Mouse (Mus musculus): ENCODE results near the gene Tcf20. TPM values are rescaled to one million over a fixed set of nuclear protein-coding genes. Genes with fewer than 3 reads are reported as not detected.

Tcf20 gene
- 19.1 and 19.9 TPM in 2 replicates for polyA plus RNA-seq (2012; rRNA removed)

GRCm38 (mm10) chr15:82987732-82988112 lies at the start of gene Tcf20:
Gene Tcf20, minus strand, starts transcription at chr15:82987872.
- DNase-seq (ENCODE audit: low read depth): no peak

DNA sequence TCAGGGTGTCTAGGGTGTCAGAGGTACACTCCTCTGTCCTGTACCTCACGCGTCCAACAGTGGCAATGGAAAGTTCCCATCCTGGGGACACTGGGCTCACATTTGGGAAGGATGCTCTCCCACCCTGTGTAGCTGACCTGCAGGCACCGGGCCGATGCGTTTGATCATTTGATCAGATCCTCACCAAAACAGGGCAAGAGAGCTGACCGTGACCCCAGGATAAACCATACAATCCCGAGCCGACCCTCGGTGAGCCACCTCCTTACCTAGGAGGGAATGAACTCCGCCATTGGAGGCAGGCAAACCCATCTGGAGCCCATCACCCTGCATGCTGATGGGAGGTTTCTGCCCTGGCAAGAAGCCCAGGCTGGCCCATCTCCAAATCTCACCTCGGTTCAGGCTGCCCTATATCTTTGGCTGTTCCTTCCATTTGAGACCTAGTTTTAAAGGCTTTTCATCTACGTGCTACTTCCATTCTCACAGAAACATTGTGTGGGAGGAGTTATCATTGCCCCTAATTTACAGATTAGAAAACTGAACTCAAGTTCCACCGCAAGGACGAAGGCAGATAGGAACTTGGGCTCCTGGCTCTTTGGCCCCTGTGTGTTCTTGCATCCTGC lies 49.3 kb upstream of the Tcf20 start:
- no peak for DNase-seq (ENCODE audit: low read depth)

GRCm38 (mm10) chr15:83036089-83036488 lies 48.4 kb upstream of the Tcf20 start:
- no peak for DNase-seq (ENCODE audit: low read depth)

GRCm38 (mm10) chr15:83034275-83034977 lies 46.8 kb upstream of the Tcf20 start:
- DNase-seq (ENCODE audit: low read depth): no peak

DNA sequence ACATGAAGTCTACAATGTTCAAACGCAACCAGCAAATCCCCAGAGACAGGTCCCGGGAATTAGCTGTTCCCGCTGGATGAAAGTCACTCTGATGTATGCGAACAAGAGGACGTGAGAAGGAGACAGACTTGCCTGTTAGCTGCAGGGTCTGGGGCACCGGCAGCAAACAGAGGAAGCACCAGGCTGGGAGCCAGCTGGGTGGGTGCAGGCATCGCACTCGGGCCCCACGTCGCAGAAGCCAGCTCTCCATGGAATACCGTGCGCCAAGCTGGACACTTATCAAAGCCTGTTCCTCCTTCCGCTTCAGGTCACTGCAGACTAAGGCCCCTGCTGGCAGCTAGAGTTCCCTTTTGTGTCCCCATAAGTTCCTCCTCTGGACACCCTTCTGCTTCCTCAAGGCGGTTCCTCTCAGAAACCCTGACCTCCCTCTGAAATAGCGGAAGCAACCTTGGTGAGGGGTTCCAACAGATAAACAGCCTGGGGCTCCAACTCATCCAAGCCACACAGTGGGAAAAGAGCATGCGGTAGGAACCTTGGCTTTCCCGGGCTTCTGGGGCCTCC lies 45.4 kb upstream of the Tcf20 start, which contains the start of gene Nfam1:
TSS of gene Nfam1 (minus strand) at position 326 of the 561 bp plus-strand sequence.
- DNase-seq (ENCODE audit: low read depth): no peak

GRCm38 (mm10) chr15:83030884-83031283 lies 43.2 kb upstream of the Tcf20 start:
- no peak for DNase-seq (ENCODE audit: low read depth)

GRCm38 (mm10) chr15:83029725-83030718 lies 42.4 kb upstream of the Tcf20 start:
- no peak for DNase-seq (ENCODE audit: low read depth)

GRCm38 (mm10) chr15:83026129-83026528 lies 38.5 kb upstream of the Tcf20 start:
- DNase-seq (ENCODE audit: low read depth): no peak

GRCm38 (mm10) chr15:83025041-83025760 lies 37.5 kb upstream of the Tcf20 start:
- DNase-seq (ENCODE audit: low read depth): no peak

DNA sequence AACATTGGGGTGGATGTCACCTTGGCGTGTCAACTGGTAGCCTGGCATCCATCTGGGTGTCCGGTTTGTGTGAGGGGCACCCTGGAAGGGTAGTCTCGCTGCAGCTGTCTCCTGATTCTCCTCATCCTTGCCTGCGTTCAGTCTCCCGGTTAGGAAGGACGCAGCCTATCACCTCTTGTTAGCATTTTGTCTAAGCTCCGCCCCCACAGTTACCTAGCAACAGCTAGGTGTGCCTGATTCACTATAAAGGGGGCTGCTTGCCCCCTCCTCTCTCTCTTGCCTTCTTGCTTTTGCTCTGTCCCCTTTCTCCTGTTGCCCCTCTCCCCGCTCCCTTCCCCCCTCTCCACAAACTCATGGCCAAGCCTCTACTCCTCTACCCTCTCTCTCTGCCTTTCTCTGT lies 35.3 kb upstream of the Tcf20 start:
- no peak for DNase-seq (ENCODE audit: low read depth)

DNA sequence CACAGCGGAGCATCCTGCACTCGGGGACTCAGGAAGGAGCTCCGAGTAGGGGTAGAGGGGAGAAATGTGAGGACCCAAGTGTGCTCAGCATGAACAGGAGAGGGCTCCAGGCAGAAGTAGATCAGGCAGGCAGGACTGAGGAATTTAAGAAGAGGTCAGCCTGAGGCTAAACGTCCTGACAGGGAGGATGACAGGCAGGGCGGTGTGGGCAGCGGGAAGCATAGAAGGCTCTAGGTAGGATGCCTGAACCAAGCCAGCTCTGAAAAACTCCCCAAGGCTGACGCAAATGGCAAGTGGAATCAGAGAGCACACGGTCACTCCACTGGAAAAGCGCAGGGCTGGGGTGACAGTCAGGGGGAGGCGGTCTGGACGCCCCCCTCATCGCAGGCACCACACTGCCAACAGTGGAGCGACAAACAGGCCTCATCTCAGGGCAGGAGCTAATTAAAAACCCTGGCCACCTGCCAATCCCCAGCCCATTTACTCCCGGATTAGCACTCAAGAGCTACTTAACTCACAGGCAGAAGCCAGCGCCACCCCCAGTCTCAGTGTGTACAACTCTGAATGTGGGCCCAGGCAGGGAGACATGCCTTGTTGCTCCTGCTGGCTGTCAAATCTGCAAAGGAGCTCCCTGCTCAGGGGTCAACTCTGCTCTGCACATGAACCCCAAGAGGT lies 23.5 kb upstream of the Tcf20 start:
- no peak for DNase-seq (ENCODE audit: low read depth)

DNA sequence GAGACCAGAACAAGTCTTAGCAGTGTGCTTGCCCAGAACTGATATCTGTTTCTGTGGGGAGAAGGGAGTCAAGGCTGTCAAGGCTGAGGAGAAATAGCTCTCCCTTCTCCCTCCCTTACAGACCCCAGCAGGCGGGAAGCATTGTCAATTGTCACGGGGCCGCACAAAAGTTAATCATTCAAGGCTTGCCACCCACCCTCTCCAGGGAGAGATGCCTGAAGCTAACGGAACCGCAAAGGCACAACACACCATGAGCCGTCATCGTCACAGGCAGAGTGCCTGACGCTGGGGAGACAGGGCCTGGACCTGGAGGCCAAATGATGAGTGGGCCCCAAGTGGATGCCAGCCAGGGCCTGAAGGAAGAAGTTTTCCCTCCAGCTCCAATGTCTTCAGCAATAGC lies 22.8 kb upstream of the Tcf20 start:
- DNase-seq (ENCODE audit: low read depth): no peak

GRCm38 (mm10) chr15:83009532-83009931 lies 21.9 kb upstream of the Tcf20 start:
- no peak for DNase-seq (ENCODE audit: low read depth)

- DNase-seq (ENCODE audit: low read depth): no peak
Observed at GRCm38 (mm10) chr15:83008761-83009423, 21.2 kb upstream of the Tcf20 start.

- DNase-seq (ENCODE audit: low read depth): no peak
Observed at GRCm38 (mm10) chr15:83007346-83007920, 19.8 kb upstream of the Tcf20 start.

GRCm38 (mm10) chr15:83002665-83003548 lies 15.2 kb upstream of the Tcf20 start:
- no peak for DNase-seq (ENCODE audit: low read depth)

GRCm38 (mm10) chr15:82998811-82999221 lies 11.1 kb upstream of the Tcf20 start:
- DNase-seq (ENCODE audit: low read depth): no peak

DNA sequence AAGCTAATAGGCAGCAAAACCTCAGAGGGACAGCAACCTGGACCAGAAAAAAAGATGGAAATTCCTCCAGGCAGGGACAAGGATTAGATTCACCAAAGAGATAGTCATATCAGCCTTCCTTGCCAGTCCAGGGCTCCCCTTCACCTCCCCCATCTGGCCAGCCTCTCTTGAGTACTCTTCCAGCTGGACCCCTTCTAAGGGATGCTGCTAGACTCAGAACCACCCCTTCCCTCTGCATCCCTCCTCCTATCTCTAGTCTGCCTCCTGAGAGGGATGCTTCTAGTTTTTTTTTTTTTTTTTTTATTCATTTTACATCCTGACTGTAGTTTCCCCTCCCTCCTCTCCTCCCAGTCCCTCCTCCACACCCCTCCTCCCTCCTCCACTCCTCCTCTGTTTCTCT lies 8.8 kb upstream of the Tcf20 start:
- DNase-seq (ENCODE audit: low read depth): no peak

DNA sequence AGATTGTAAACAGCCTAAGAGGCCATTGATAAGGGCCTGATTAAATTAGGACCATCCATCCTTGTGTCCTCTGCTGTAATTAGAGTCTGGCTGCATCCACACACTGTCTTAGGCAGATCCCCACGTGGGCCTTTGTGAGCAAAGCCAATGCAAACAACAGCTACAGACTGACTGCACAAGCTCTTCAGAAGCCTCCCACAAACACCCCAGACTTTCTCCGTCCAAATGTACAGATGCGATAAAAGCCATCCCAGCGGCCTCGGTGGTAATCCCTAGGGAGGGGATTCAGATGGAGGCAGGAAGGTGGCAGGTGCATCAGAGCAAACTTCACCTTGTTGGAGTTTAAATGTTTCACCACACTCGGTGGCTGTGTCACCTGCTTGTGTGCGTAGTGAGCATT lies 7.6 kb upstream of the Tcf20 start:
- DNase-seq (ENCODE audit: low read depth): no peak

All from gonadal fat pad, adult 2 months (tissue).